Mouse (Mus musculus) heart, adult 2 months (tissue): ENCODE measurements around the gene Mlip.

ENCODE experiments used
- CTCF ChIP-seq: fragments of 200-600 bp; IDR thresholded peaks from 2 replicates; pipeline ENCODE4 v1.8.1; 2022; ENCODE audit warnings: antibody characterized with exemption, mild to moderate bottlenecking, moderate library complexity
- POLR2A ChIP-seq: fragments of 200-500 bp; IDR thresholded peaks from 2 replicates; pipeline ENCODE4 v1.6.1; 2011; ENCODE audit warnings: mild to moderate bottlenecking, low read depth, low read length, control low read depth; ENCODE audit not compliant: insufficient read depth

DNA sequence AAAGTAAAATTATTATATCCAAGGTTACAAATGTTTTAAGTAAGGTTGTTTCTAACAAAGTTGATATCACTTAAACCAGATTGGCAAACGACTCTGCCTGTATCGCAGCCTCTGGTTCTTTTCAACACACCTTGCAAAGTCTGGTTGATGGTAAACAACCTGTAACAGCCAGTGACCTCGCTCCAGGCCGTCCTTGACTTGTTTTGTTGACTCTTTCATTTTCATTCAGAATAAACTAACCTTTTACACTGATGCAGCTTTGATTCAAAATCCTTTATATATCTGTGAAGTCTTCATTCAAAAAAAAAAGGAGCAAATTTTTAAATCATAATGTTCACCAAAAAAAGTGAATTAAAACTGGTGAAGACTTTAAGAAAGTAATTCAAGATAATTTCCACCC lies 44.3 kb upstream of the Mlip start:
- no peak for TF ChIP-seq POLR2A
- TF ChIP-seq CTCF: no peak
